Mouse (Mus musculus) splenic B cell, adult 2 months (primary cell): ENCODE results near the gene Fer.
"Not testable (repeated sequence)": the region's sequence is repeated elsewhere in the genome, so short reads cannot be mapped to it uniquely, and the experiment has no call there.

Source experiments
- DNase-seq: peaks from one replicate; pipeline ENCODE4 v3.0.0-alpha.2; 2011; ENCODE audit warnings: low read depth, low spot score
- H3K27me3 ChIP-seq: 2 replicates; pipeline ENCODE4 v1.6.1; 2012; ENCODE audit warnings: mild to moderate bottlenecking, low read length, moderate library complexity, mixed read lengths; ENCODE audit not compliant: control insufficient read depth, poor library complexity, insufficient read depth, severe bottlenecking
- H3K36me3 ChIP-seq: 2 replicates; pipeline ENCODE4 v1.6.1; 2012; ENCODE audit warnings: mild to moderate bottlenecking, low read length, moderate library complexity, mixed read lengths; ENCODE audit not compliant: control insufficient read depth, poor library complexity, insufficient read depth, severe bottlenecking

Gene Fer

GRCm38 (mm10) chr17:63863012-63863630 is at the start of gene Fer:
Gene Fer, plus strand, starts transcription at chr17:63863062.
- Histone ChIP-seq H3K36me3 (no peaks in the 10 kb centered on the region), H3K27me3 (no peaks in the 10 kb centered on the region)
- peak; percentile 17 for DNase-seq

- no peak for DNase-seq
- Histone ChIP-seq H3K36me3 (no peaks in the 10 kb centered on the region), H3K27me3 (no peaks in the 10 kb centered on the region)
Measured at GRCm38 (mm10) chr17:63813552-63813951, 49.3 kb upstream of the Fer start.

DNA sequence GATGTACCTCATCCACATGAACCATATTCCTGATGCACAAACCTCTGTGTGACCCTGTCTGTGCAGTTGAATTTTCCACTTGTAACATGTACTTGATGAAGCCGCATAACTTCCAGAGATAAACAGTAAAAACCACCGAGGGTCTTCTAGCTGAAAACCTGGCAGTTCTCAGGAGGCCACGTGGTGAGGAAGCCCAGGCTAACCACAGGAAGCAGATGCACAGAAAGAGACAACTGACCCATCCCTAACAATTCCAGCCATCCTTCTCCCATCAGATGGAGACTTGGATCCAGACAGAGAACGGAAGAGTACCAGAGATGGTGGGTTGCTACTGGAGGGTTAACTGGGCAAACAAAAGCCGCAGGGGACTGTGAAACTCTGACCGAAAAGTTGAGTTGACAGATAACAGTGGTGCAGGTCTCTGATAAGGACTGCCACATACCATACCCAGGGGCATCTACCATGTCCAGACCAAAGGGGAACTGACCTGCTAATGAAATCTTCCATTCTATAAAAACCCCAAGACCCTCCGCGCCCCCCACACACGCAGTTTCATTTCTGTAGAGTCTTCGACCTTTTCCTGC is 44.3 kb upstream of the Fer start:
- H3K36me3 ChIP-seq = no peaks in the 10 kb centered on the region
- no peaks in the 10 kb centered on the region for H3K27me3 ChIP-seq
- no peak for DNase-seq

DNA sequence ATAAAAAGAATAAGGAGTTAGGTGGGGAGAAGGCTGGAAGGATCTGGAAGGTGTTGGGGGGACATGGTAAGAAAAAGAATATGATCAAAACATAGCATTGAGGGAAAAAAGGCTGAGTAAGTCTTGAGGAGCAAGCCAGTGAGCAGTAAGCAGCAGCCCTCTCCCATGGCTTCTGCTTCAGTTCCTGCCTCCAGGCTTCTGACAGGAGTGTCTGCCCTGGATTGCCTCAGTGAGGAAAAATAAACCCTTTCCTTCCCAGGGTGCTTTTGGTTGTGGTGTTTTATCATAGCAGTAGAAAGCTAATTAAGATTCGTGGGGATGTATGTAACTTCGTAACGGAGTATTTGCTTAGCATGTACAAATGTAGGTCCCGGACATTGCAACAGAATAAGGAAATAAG is 38.7 kb upstream of the Fer start:
- no peak for DNase-seq
- no peaks in the 10 kb centered on the region for H3K36me3 ChIP-seq
- no peaks in the 10 kb centered on the region for H3K27me3 ChIP-seq

DNA sequence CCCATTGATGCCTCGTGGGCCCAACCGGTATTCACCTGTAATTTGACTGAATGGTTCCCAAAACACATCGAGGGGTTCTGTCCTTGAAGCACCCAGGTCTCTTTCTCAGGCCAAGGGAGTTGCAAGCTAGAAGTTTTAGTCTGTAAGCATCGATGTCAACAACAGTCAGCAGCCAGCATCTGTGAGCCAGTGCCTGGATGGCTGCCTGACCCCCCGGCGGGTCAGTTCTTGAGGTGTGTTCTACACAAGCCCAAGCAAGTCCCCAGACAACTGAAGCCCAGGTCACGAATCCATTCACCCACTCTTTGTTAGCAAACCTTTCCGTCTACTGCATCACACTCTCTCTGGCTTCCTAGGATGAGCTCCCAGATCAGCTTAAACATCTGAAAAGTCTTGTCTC is 36.7 kb upstream of the Fer start:
- no peak for DNase-seq
- Histone ChIP-seq H3K27me3 (no peaks in the 10 kb centered on the region), H3K36me3 (no peaks in the 10 kb centered on the region)

DNA sequence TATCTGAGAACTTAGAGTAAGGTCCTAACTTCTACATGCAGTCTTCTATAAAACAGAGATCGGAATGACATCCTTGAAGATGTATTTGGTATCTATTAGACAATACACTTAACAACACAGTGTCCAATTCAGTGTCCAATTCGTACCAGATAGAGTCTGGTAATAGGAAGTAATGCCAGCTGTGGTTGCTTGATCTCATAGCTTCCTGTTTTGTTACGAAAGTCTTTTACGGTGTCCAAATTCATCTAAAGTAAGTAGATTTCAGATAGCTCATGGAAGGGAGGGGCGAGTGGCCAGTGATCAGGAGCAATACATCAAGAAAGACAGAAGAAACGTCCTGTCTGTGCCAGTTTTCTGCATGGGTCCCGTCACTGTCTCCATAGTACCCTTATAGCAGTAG is 36.1 kb upstream of the Fer start:
- no peak for DNase-seq
- H3K36me3 ChIP-seq = no peaks in the 10 kb centered on the region
- no peaks in the 10 kb centered on the region for H3K27me3 ChIP-seq

DNA sequence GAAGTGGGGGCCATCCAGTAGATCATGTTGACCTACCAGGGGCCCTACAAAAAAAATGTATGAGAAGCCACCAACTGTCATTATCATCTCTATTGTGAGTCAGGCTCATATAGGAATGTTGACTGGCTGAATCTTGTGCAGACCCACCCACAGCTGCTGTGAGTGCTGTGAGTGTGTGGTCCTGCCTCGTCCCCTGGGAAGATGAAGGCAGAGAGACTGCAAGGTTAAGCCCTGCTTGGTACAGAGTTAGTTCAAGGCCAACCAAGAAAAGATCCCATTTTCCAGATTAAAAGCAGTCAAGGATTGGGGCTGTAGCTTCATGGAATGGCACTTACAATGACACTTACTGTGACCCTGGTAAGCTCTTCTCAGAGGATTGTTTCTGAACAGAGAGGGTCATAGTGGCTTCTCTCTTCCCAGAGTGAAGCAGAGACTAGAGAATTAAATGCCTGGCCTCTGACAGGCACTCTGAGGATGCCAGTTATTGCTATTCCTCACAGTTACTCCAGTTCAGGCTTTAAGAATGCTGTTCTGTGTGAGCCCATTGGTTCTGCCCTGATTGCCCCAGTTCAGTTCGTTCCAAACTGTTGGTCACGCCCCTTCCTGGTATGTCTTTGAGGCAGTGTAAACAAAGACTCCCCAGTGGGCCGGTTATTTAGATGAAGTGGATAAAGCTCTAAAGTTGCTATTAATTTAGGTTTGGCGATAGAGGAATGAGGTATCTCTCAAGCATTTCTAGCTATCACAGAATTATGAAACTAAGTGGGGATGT is 34.1 kb upstream of the Fer start:
- no peak for DNase-seq
- no peaks in the 10 kb centered on the region for H3K27me3 ChIP-seq
- no peaks in the 10 kb centered on the region for H3K36me3 ChIP-seq

GRCm38 (mm10) chr17:63831550-63831949 is 31.3 kb upstream of the Fer start:
- no peaks in the 10 kb centered on the region for H3K36me3 ChIP-seq
- no peaks in the 10 kb centered on the region for H3K27me3 ChIP-seq
- DNase-seq = no peak

GRCm38 (mm10) chr17:63836223-63836622 is 26.6 kb upstream of the Fer start:
- Histone ChIP-seq H3K27me3 (no peaks in the 10 kb centered on the region), H3K36me3 (no peaks in the 10 kb centered on the region)
- DNase-seq = no peak

GRCm38 (mm10) chr17:63836641-63837040 is 26.2 kb upstream of the Fer start:
- Histone ChIP-seq H3K27me3 (no peaks in the 10 kb centered on the region), H3K36me3 (no peaks in the 10 kb centered on the region)
- DNase-seq = no peak

DNA sequence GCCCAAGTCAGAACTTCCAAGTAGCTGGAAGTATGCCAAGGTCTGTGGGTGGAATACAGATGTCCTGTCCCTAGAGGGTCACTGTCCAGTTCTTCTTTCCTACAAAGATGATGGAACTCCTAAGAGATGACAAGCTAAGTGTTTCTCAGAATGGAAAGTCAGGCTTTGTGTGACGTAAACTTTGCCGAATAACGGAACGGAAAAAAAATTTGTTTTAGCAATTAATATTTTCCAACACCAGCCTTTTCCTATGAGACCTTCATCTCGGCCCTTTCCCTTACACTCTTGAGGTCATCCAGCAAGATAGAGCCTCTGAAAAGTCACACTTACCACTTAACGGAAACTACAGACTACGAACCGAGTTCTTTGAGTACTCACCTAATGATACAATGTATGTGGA is 24.7 kb upstream of the Fer start:
- H3K36me3 ChIP-seq = no peaks in the 10 kb centered on the region
- DNase-seq = no peak
- no peaks in the 10 kb centered on the region for H3K27me3 ChIP-seq

- H3K27me3 ChIP-seq = no peaks in the 10 kb centered on the region
- no peaks in the 10 kb centered on the region for H3K36me3 ChIP-seq
- DNase-seq = no peak
Measured at GRCm38 (mm10) chr17:63839636-63840269, 23.1 kb upstream of the Fer start.

DNA sequence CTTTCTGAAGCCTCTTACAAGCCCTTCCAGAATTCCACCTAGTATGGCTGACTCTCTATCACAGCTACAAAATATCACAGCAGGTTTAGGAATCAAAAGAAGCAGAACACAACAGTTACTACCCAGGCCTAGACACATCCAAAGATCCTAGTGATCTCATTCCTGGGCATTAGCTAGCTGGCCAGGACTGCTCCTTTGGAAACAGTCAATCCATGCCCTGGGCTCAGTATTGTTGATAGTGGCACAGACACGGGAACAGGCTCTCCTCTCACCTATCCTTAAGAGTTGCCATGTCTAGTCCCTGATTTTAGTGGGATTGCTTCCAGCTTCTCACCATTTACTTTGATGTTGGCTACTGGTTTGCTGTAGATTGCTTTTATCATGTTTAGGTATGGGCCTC is 20.6 kb upstream of the Fer start:
- Histone ChIP-seq H3K36me3 (no peaks in the 10 kb centered on the region), H3K27me3 (no peaks in the 10 kb centered on the region)
- DNase-seq = no peak

DNA sequence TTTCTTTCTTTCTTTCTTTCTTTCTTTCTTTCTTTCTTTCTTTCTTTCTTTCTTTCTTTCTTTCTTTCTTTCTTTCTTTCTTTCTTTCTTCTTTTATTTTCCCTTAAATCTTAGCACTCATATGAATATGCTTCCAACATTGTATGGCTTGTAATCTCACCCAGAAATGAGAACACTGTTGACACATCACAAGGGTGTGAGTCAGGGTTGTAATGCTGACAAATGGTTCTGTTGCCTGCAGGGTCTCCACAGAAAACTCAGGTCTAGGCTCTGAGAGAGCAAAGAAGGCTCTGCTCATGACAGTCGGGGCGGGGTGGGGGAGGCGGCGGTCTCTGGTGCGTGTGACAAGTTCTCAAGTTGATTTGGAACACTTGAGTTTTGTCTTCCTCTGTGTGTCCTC is 17.9 kb upstream of the Fer start:
- H3K36me3 ChIP-seq = no peaks in the 10 kb centered on the region
- H3K27me3 ChIP-seq = no peaks in the 10 kb centered on the region
- no peak for DNase-seq

- not testable (repeated sequence) for H3K27me3 ChIP-seq, H3K36me3 ChIP-seq, DNase-seq
Measured at GRCm38 (mm10) chr17:63845766-63846165, 17.1 kb upstream of the Fer start.
